Mouse (Mus musculus) heart, embryonic 16.5 days (tissue): Measurements from ENCODE around the gene Galnt12. TPM values are rescaled to one million over a fixed set of nuclear protein-coding genes. Genes with fewer than 3 reads are reported as not detected.

Experiments used
- ATAC-seq: fragments of 200-750 bp; cut with Nextera tagmentation; replicated peaks from 2 replicates; pipeline ENCODE4 v1.8.0; 2017; ENCODE audit warnings: moderate number of reproducible peaks; ENCODE audit not compliant: insufficient read depth, low FRiP score; ENCODE audit errors: extremely low read depth
- H3K27ac ChIP-seq: fragments of 300-500 bp; sonication (generic); 2 replicates; pipeline ENCODE4 v1.5.1; 2014; ENCODE audit warnings: mild to moderate bottlenecking, low read length, control low read depth, moderate library complexity
- H3K27me3 ChIP-seq: fragments of 300-500 bp; sonication (generic); 2 replicates; pipeline ENCODE4 v1.6.1; 2014; ENCODE audit warnings: low read length, mixed read lengths; ENCODE audit not compliant: control insufficient read depth, insufficient read depth
- H3K36me3 ChIP-seq: fragments of 300-500 bp; sonication (generic); 2 replicates; pipeline ENCODE4 v1.6.1; 2014; ENCODE audit not compliant: control insufficient read depth, insufficient read depth
- H3K4me1 ChIP-seq: fragments of 300-500 bp; sonication (generic); 2 replicates; pipeline ENCODE4 v1.6.1; 2014; ENCODE audit warnings: low read length, mixed read lengths; ENCODE audit not compliant: control insufficient read depth, insufficient read depth
- H3K4me2 ChIP-seq: fragments of 300-500 bp; sonication (generic); 2 replicates; pipeline ENCODE4 v1.6.1; 2014; ENCODE audit warnings: low read depth, mild to moderate bottlenecking, control low read depth, low read length
- H3K4me3 ChIP-seq: fragments of 300-500 bp; sonication (generic); 2 replicates; pipeline ENCODE4 v1.5.1; 2014; ENCODE audit warnings: mild to moderate bottlenecking, control low read depth, low read length
- H3K9ac ChIP-seq: fragments of 300-500 bp; sonication (generic); 2 replicates; pipeline ENCODE4 v1.6.1; 2014; ENCODE audit warnings: low read length, control low read depth
- H3K9me3 ChIP-seq: fragments of 300-500 bp; sonication (generic); replicated peaks from 2 replicates; pipeline ENCODE4 v1.6.1; 2016; ENCODE audit warnings: low read length; ENCODE audit not compliant: control insufficient read depth
- WGBS: fragments of 180-500 bp; shearing (Covaris S2); extraction: QIAGEN DNeasy Blood & Tissue Kit; methylation state at CpG from one replicate; pipeline ENCODE4 v1.1.7; 2014; 5-methylcytosine and 5-hydroxymethylcytosine counted together
- polyA plus RNA-seq: library from polyadenylated mRNA; unstranded; fragments of >200 nt; fragmentation: Nextera tagmentation; extraction: Ambion mirVana; gene quantifications from 2 replicates; pipeline ENCODE4 v1.2.1, GENCODE M21; 2015

Galnt12 gene
- polyA plus RNA-seq, 1 experiment from 2014 or later, result 5.3 TPM

DNA sequence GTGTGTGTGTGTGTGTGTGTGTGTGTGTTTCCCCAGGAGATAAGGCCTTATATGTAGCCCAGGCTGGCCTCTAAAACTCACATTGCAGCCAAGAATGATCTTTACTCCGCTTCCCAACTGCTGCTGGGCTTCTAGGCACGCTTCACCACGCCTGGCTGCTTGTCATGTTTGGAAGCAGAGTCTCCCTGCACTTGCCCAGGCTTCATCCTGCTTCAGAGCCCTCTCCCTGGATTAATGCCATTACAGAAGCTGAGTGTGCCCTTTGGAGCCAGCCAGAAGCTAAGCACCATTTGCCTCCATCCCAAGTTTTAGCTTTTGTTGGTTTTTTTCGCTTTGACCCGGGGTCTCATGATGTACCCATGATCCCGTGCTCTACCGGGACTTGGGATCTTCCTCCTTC is 3.0 kb upstream of the Galnt12 start:
- WGBS, result 80% methylated on average over 7 of the region's 7 CpGs
- ATAC-seq, result no peak
- H3K36me3 ChIP-seq, result no peaks in the 10 kb centered on the region

DNA sequence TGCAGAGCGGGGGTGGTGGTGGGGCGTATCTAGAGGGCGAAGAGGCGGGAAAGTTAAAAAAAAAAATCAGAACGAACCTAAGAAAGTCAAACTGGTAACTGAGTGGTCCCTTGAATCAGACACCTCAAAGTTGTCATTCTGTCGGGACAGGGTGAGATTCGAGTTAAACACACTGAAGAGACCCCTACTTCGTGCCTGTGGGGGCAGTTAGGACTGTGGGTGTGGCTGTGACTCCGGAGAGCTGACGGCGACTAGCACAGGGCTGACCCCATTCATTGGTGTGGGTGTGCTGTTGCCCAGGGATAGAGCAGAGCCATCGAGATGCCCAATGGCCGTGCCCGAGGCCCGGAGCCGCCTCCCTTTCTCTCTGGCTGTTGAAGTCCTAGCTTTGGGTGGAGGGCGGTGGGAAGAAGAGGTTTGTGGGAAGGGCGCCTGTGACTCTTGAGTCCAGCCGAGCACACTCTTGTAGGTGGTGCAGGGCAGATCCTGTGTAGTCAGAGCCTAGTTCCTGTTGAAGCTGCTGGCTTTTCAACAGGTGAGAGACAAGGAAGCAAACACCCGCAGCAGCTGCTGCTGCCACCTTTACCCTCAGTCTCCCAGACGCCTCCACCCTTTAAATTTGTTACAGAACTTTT is 795 bp downstream of the Galnt12 start:
- H3K4me3 ChIP-seq, result peak overlapping the region; percentile 60
- no peaks in the 10 kb centered on the region for H3K36me3 ChIP-seq
- peak overlapping the region; percentile 65 for H3K9ac ChIP-seq
- 5% methylated on average over 21 of the region's 21 CpGs for WGBS
- H3K4me1 ChIP-seq, result no peaks in the 10 kb centered on the region; the same call in 1 of the 2 replicates
- no peak overlapping the region for H3K27ac ChIP-seq
- peak overlapping the region; percentile 93 for H3K4me2 ChIP-seq
- no peaks in the 10 kb centered on the region for H3K9me3 ChIP-seq
- ATAC-seq, result no peak
- H3K27me3 ChIP-seq, result peaks cover 23% of the 10 kb centered on the region

More for the DNA sequence above, 3.0 kb upstream of the Galnt12 start:
- peaks cover 21% of the 10 kb centered on the region for H3K27me3 ChIP-seq
- no peak overlapping the region for H3K4me3 ChIP-seq
- no peak overlapping the region for H3K9ac ChIP-seq
- no peaks in the 10 kb centered on the region; the same call in 1 of the 2 replicates for H3K4me1 ChIP-seq
- no peaks in the 10 kb centered on the region for H3K9me3 ChIP-seq
- no peak overlapping the region for H3K4me2 ChIP-seq
- no peak overlapping the region for H3K27ac ChIP-seq

DNA sequence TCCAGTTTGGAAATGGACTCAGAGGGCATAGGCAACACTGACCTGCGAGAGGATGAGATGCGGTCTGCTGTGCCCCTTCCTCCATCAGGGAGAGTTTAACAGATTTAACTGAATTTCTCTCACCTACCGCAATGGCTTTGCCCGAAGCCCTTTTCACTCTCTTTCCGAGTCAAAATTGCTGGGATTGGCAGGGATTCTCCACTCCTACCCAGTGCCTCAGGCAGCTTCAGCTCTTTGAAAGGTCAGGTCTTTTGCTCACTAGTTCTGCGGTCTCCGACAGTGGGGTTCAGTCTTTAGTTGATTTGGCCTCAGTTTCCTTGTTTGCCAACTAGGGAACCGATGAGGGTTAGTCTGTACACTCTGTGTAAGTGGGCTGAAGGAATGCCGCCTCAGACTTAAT is 1.5 kb downstream of the Galnt12 start:
- WGBS, result 63% methylated on average over 9 of the region's 9 CpGs
- Histone ChIP-seq H3K9ac (no peak overlapping the region), H3K4me2 (no peak overlapping the region), H3K36me3 (no peaks in the 10 kb centered on the region), H3K27ac (no peak overlapping the region), H3K4me1 (no peaks in the 10 kb centered on the region; the same call in 1 of the 2 replicates), H3K27me3 (peaks cover 23% of the 10 kb centered on the region), H3K4me3 (no peak overlapping the region), H3K9me3 (no peaks in the 10 kb centered on the region)
- no peak for ATAC-seq

DNA sequence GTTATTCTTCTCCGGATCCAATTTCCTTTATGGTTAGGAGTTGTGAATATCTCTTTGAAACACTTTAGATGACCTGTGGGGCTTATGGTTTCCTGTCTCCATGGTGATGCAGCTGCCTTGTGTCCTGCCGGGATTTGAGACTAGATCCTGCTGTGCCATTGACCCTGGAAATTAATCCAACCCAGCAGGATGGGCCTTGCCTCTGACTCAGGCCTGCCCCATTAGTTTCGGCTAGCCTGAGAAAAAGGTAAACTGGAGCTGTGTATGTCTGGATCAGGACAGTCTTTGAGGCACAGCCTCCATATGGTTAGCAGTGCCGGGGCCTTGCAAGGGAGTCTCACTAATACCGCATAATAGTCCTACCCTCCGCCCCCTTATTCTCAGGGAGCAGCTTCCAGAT is 1.9 kb downstream of the Galnt12 start:
- ATAC-seq, result no peak
- H3K9me3 ChIP-seq, result no peaks in the 10 kb centered on the region
- H3K27ac ChIP-seq, result no peak overlapping the region
- H3K4me1 ChIP-seq, result no peaks in the 10 kb centered on the region; the same call in 1 of the 2 replicates
- H3K27me3 ChIP-seq, result peaks cover 23% of the 10 kb centered on the region
- H3K4me2 ChIP-seq, result no peak overlapping the region
- no peak overlapping the region for H3K4me3 ChIP-seq
- WGBS, result 68% methylated on average over 6 of the region's 6 CpGs
- H3K36me3 ChIP-seq, result no peaks in the 10 kb centered on the region
- H3K9ac ChIP-seq, result no peak overlapping the region

DNA sequence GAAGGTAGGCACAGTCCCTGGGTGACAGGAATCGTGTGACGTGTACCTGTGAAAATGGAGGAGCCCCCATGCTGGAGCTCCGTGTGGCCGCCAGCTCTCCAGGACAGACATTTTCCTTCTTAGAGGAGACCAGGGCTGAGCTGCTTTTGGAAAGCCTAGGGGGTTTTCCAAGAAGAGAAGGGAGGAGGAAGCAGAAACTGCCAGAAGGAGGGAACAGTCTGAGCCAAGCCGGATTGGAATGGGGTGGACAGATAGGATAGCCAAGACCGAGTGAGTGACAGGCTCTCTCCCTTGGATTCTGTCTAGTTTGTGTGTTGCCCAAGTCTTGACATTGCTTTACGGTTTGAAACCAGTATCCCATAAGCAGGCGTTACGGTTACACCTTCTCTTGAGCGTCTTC is 11.9 kb downstream of the Galnt12 start:
- no peak overlapping the region for H3K27ac ChIP-seq
- H3K4me3 ChIP-seq, result no peak overlapping the region
- no peaks in the 10 kb centered on the region for H3K4me1 ChIP-seq
- no peak for ATAC-seq
- no peak overlapping the region for H3K9ac ChIP-seq
- no peaks in the 10 kb centered on the region for H3K27me3 ChIP-seq
- no peaks in the 10 kb centered on the region for H3K36me3 ChIP-seq
- no peaks in the 10 kb centered on the region for H3K9me3 ChIP-seq
- WGBS, result 90% methylated on average over 10 of the region's 10 CpGs
- no peak overlapping the region for H3K4me2 ChIP-seq

DNA sequence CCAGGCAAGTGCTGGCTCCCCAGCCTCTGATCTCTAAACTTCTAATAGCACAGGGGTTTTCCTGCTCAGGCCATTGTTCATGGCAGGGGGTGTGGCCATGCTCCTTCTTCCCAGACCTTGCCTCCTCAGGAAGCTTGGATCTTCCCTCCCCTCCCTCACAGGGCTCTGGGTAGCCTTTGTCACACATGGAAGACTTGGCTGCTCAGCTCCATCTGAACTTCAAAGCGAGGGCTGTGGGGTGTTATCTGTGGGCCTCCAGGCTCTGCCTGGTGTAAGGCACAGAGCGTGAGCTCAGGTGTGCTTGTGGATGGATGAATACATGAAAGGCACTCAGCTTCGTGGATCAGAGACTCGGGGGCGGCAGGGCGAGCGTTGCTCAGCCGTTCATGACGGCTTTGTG is 20.2 kb downstream of the Galnt12 start:
- H3K27ac ChIP-seq, result no peak overlapping the region
- no peak overlapping the region for H3K4me2 ChIP-seq
- no peak overlapping the region for H3K9ac ChIP-seq
- no peaks in the 10 kb centered on the region for H3K36me3 ChIP-seq
- 61% methylated on average over 9 of the region's 9 CpGs for WGBS
- H3K9me3 ChIP-seq, result no peaks in the 10 kb centered on the region
- ATAC-seq, result no peak
- H3K27me3 ChIP-seq, result no peaks in the 10 kb centered on the region
- H3K4me1 ChIP-seq, result peaks cover 4% of the 10 kb centered on the region
- H3K4me3 ChIP-seq, result no peak overlapping the region

DNA sequence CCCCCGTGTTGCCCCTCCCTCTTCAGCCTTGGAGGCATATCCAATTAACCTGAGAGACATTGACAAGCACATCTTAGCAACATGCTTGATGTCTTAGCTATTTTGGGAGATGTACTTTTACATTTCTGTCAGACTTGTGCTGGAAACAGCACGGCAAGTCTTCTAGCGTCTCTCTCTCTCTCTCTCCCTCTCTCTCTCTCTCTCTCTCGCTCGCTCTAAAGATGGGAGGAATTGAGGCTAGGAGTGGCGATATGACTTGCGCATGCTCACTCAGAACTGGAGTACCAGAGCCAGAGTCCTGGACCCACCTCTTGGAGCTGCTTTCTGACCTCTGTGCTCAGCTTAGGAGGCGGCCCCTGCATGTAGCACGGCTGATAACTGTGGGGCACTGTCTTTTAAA is 20.9 kb downstream of the Galnt12 start:
- Histone ChIP-seq H3K9ac (0 out of 2 replicates have a peak overlapping the region, but pooled peaks have one; percentile 2), H3K4me1 (peaks cover 4% of the 10 kb centered on the region), H3K4me3 (no peak overlapping the region), H3K27me3 (no peaks in the 10 kb centered on the region), H3K9me3 (no peaks in the 10 kb centered on the region), H3K36me3 (no peaks in the 10 kb centered on the region), H3K27ac (no peak overlapping the region), H3K4me2 (no peak overlapping the region)
- ATAC-seq, result no peak
- WGBS, result 38% methylated on average over 9 of the region's 9 CpGs

DNA sequence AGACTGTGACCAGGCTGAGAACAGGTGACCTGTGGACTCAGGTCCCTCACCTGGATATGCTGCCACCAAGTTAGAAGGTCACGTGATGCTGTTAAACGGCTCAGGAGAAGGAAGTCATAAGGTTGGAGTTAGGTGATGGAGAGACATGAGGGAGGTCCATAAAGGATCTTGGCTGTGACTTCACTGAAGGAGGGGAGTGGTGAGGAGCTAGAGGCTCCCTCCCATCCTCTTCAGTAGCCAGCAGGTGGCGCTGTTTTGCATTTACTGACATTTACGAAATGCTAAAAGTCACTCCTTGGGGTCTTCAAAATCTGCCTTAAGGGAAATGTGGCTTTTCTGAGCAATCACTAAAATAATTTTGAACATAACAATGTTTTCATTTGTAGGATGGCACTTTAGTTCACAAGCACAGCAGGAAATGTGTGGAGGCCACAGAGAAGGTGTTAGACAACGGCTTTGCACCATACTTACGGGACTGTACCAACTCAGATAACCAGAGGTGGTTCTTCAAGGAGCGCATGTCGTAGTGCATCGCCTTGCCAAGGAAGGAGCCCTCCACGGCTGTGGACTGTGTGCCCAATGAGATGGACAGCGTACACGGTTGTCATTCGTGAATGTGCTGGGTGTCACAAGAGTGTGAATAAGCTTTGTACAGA is 30.5 kb downstream of the Galnt12 start:
- Histone ChIP-seq H3K9me3 (peaks cover 5% of the 10 kb centered on the region; the same call in 1 of the 2 replicates), H3K27me3 (no peaks in the 10 kb centered on the region; the same call in 1 of the 2 replicates), H3K36me3 (no peaks in the 10 kb centered on the region), H3K27ac (no peak overlapping the region), H3K4me1 (no peaks in the 10 kb centered on the region), H3K9ac (no peak overlapping the region), H3K4me3 (no peak overlapping the region), H3K4me2 (no peak overlapping the region)
- 54% methylated on average over 13 of the region's 13 CpGs for WGBS
- no peak; the same call in 1 of the 2 replicates for ATAC-seq

DNA sequence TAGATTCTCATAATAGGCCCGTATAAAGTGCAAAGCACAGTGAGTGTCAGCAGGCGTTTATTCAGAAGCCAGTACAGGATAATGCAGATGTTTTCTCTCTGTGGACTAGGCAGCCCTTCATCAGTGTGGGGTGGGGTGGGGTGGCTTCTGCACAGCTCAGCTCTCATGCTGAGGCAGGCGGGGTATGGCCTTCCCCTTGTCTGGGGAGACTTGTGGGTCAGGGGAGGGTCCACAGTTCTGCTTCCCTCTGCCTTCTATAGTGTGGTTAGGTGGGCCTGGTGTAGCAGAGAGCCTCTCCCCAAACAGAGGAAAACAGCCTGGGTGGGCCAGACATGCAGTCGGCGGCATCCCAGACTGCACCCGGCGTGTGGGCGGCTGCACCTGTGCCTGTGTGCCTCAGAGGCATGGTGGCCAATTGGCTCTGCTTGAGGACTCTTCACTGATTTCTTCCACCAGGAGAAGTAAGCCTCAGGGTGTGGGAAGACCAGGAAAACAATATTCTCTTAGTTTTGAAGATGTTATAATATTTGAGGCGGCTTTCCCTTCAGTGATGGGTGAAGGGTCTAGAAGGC is 32.5 kb downstream of the Galnt12 start:
- H3K9me3 ChIP-seq, result peaks cover 5% of the 10 kb centered on the region; the same call in 1 of the 2 replicates
- H3K4me2 ChIP-seq, result no peak overlapping the region
- ATAC-seq, result no peak
- no peak overlapping the region for H3K27ac ChIP-seq
- no peaks in the 10 kb centered on the region; the same call in 1 of the 2 replicates for H3K27me3 ChIP-seq
- H3K36me3 ChIP-seq, result no peaks in the 10 kb centered on the region
- H3K4me1 ChIP-seq, result no peaks in the 10 kb centered on the region
- H3K9ac ChIP-seq, result no peak overlapping the region
- no peak overlapping the region for H3K4me3 ChIP-seq
- WGBS, result 83% methylated on average over 9 of the region's 9 CpGs
